Mouse (Mus musculus) heart, postnatal 0 days (tissue): Measurements from ENCODE around the gene Ccnl1. TPM values are rescaled to one million over a fixed set of nuclear protein-coding genes. Genes with fewer than 3 reads are reported as not detected.

Source experiments
- ATAC-seq: fragments of 200-750 bp; cut with Nextera tagmentation; 2 replicates; pipeline ENCODE4 v1.8.0; 2017; ENCODE audit warnings: low read depth, moderate number of reproducible peaks, moderate library complexity; ENCODE audit not compliant: insufficient read depth
- DNase-seq: peaks from one replicate; pipeline ENCODE4 v3.0.0-alpha.2; 2016; ENCODE audit warnings: low spot score
- H3K27ac ChIP-seq: fragments of 300-500 bp; sonication (generic); 2 replicates; pipeline ENCODE4 v1.5.1; 2014; ENCODE audit warnings: low read depth, mild to moderate bottlenecking
- H3K27me3 ChIP-seq: fragments of 300-500 bp; sonication (generic); 2 replicates; pipeline ENCODE4 v1.6.1; 2014; ENCODE audit warnings: low read length, mixed read lengths; ENCODE audit not compliant: control insufficient read depth, insufficient read depth
- H3K36me3 ChIP-seq: fragments of 300-500 bp; sonication (generic); replicated peaks from 2 replicates; pipeline ENCODE4 v1.6.1; 2014; ENCODE audit warnings: low read length, mixed read lengths; ENCODE audit not compliant: control insufficient read depth, insufficient read depth
- H3K4me1 ChIP-seq: fragments of 300-500 bp; sonication (generic); 2 replicates; pipeline ENCODE4 v1.6.1; 2014; ENCODE audit warnings: antibody characterized with exemption; ENCODE audit not compliant: control insufficient read depth, insufficient read depth
- H3K4me2 ChIP-seq: fragments of 300-500 bp; sonication (generic); 2 replicates; pipeline ENCODE4 v1.6.1; 2014; ENCODE audit warnings: low read depth, mild to moderate bottlenecking, low read length, moderate library complexity
- H3K4me3 ChIP-seq: fragments of 300-500 bp; sonication (generic); 2 replicates; pipeline ENCODE4 v1.5.1; 2014; ENCODE audit warnings: low read depth, low read length
- H3K9ac ChIP-seq: fragments of 300-500 bp; sonication (generic); replicated peaks from 2 replicates; pipeline ENCODE4 v1.6.1; 2014; ENCODE audit warnings: low read depth, low read length, mixed read lengths
- H3K9me3 ChIP-seq: fragments of 300-500 bp; sonication (generic); replicated peaks from 2 replicates; pipeline ENCODE4 v1.6.1; 2016; ENCODE audit warnings: low read length; ENCODE audit not compliant: control insufficient read depth
- CTCF ChIP-seq: IDR thresholded peaks from 2 replicates; pipeline ENCODE4 v1.5.1; 2016; ENCODE audit warnings: antibody characterized with exemption, control low read depth, low read depth
- EP300 ChIP-seq: IDR thresholded peaks from 2 replicates; pipeline ENCODE4 v1.6.1; 2016; ENCODE audit warnings: antibody characterized with exemption, low read depth
- WGBS: fragments of 180-500 bp; shearing (Covaris S2); extraction: QIAGEN DNeasy Blood & Tissue Kit; methylation state at CpG from one replicate; pipeline ENCODE4 v1.1.7; 2014; 5-methylcytosine and 5-hydroxymethylcytosine counted together
- polyA plus RNA-seq: library from polyadenylated mRNA; unstranded; fragments of >200 nt; fragmentation: Nextera tagmentation; extraction: Ambion mirVana; gene quantifications from 2 replicates; pipeline ENCODE4 v1.2.1, GENCODE M21; 2015
- total RNA-seq: library from RNA; depleted of rRNA; stranded (reverse); fragments of >200 nt; gene quantifications from 2 replicates; pipeline ENCODE4 v1.2.3, GENCODE M21; 2014; ENCODE audit warnings: low replicate concordance; rRNA removed

Gene Ccnl1
- 26.7 and 33.9 TPM in 2 replicates for total RNA-seq
- polyA plus RNA-seq: 38.0 and 38.5 TPM in 2 replicates

- H3K27ac ChIP-seq: peak within 1 kb of the TSS; percentile 100
- ATAC-seq: peak; percentile 96
- H3K4me2 ChIP-seq: peak within 1 kb of the TSS; percentile 73
- no peaks in the 10 kb centered on the region for H3K9me3 ChIP-seq
- TF ChIP-seq EP300 (peak; percentile 60; the same call in 1 of the 2 replicates), CTCF (no peak)
- H3K4me1 ChIP-seq: peaks cover 21% of the 10 kb centered on the region
- under 1% methylated on average over 70 of the region's 70 CpGs for WGBS
- peak within 1 kb of the TSS; percentile 100 for H3K9ac ChIP-seq
- H3K4me3 ChIP-seq: peak within 1 kb of the TSS; percentile 99
- H3K36me3 ChIP-seq: peaks cover 26% of the 10 kb centered on the region
- no peaks in the 10 kb centered on the region for H3K27me3 ChIP-seq
- DNase-seq: peak; percentile 91
Measured at GRCm38 (mm10) chr3:65958102-65958839, at the start of gene Ccnl1. Ccnl1 (minus strand) TSS chr3:65958249.

GRCm38 (mm10) chr3:66004989-66005388 is 46.9 kb upstream of the Ccnl1 start:
- Histone ChIP-seq H3K4me3 (no peak overlapping the region), H3K27ac (no peak overlapping the region), H3K9me3 (no peaks in the 10 kb centered on the region), H3K4me2 (no peak overlapping the region), H3K9ac (no peak overlapping the region), H3K36me3 (no peaks in the 10 kb centered on the region), H3K27me3 (no peaks in the 10 kb centered on the region), H3K4me1 (no peaks in the 10 kb centered on the region)
- DNase-seq (no peak), ATAC-seq (no peak)
- 77% methylated on average over 4 of the region's 4 CpGs for WGBS
- TF ChIP-seq CTCF: no peak
- no peak for TF ChIP-seq EP300

GRCm38 (mm10) chr3:66004220-66004951 is 46.3 kb upstream of the Ccnl1 start:
- Histone ChIP-seq H3K4me3 (no peak overlapping the region), H3K27ac (no peak overlapping the region), H3K36me3 (no peaks in the 10 kb centered on the region), H3K27me3 (no peaks in the 10 kb centered on the region), H3K9ac (no peak overlapping the region), H3K4me2 (no peak overlapping the region), H3K9me3 (no peaks in the 10 kb centered on the region), H3K4me1 (no peaks in the 10 kb centered on the region)
- WGBS: 63% methylated on average over 7 of the region's 7 CpGs
- ATAC-seq (no peak), DNase-seq (peak; percentile 48)
- TF ChIP-seq EP300 (no peak), CTCF (peak; percentile 32)

- H3K4me3 ChIP-seq: no peak overlapping the region
- WGBS: 79% methylated on average over 2 of the region's 2 CpGs
- no peak overlapping the region for H3K27ac ChIP-seq
- H3K27me3 ChIP-seq: no peaks in the 10 kb centered on the region
- TF ChIP-seq CTCF (no peak), EP300 (no peak)
- no peaks in the 10 kb centered on the region for H3K9me3 ChIP-seq
- ATAC-seq: no peak
- DNase-seq: no peak
- H3K36me3 ChIP-seq: no peaks in the 10 kb centered on the region
- H3K4me2 ChIP-seq: no peak overlapping the region
- H3K9ac ChIP-seq: no peak overlapping the region
- H3K4me1 ChIP-seq: no peaks in the 10 kb centered on the region
Measured at GRCm38 (mm10) chr3:66000400-66000799, 42.4 kb upstream of the Ccnl1 start.

GRCm38 (mm10) chr3:65997360-65998008 is 39.4 kb upstream of the Ccnl1 start:
- no peak for DNase-seq
- TF ChIP-seq EP300: no peak
- TF ChIP-seq CTCF: no peak
- H3K4me2 ChIP-seq: no peak overlapping the region
- no peaks in the 10 kb centered on the region for H3K9me3 ChIP-seq
- H3K4me3 ChIP-seq: no peak overlapping the region
- H3K4me1 ChIP-seq: no peaks in the 10 kb centered on the region
- H3K36me3 ChIP-seq: no peaks in the 10 kb centered on the region
- H3K27me3 ChIP-seq: no peaks in the 10 kb centered on the region
- WGBS: 69% methylated on average over 7 of the region's 7 CpGs
- ATAC-seq: no peak
- no peak overlapping the region for H3K27ac ChIP-seq
- no peak overlapping the region for H3K9ac ChIP-seq
